Mouse (Mus musculus): Measurements from ENCODE around the gene Smg6. TPM values are rescaled to one million over a fixed set of nuclear protein-coding genes. Genes with fewer than 3 reads are reported as not detected.

The Smg6 gene
- total and polyA plus RNA-seq, 2 experiments from 2014 or later: 9.6 to 25.8 TPM

GRCm38 (mm10) chr11:74895980-74896900 is 29.4 kb upstream of the Smg6 start:
- Histone ChIP-seq H3K4me3 (ENCODE audit: low read depth, low read length) (peak overlapping the region; percentile 78), H3K27me3 (ENCODE audit: insufficient read depth, low read length) (no peaks in the 10 kb centered on the region), H3K9ac (peak overlapping the region; percentile 82), H3K4me2 (ENCODE audit: low read depth) (peak overlapping the region; percentile 77), H3K9me3 (ENCODE audit: low read length) (no peaks in the 10 kb centered on the region), H3K36me3 (ENCODE audit: insufficient read depth) (peaks cover 19% of the 10 kb centered on the region), H3K4me1 (ENCODE audit: insufficient read depth) (0 out of 2 replicates have a peak, but pooled peaks cover 13% of the 10 kb centered on the region), H3K27ac (ENCODE audit: low read depth, low read length) (peak overlapping the region; percentile 91)
- ATAC-seq (peak; percentile 38), DNase-seq (peak; percentile 60)
- TF ChIP-seq CTCF (IDR thresholded peaks at IDR 0.05; ENCODE audit: low read depth): peak; percentile 46
- WGBS: 6% methylated on average over 53 of the region's 55 CpGs

GRCm38 (mm10) chr11:74896901-74897677 is 28.5 kb upstream of the Smg6 start, which contains the start of gene Sgsm2:
Gene Sgsm2, minus strand, starts transcription at chr11:74897060.
- ATAC-seq: peak; percentile 77
- no peak for TF ChIP-seq CTCF (IDR thresholded peaks at IDR 0.05; ENCODE audit: low read depth)
- DNase-seq: peak; percentile 74
- Histone ChIP-seq H3K9ac (peak within 1 kb of the TSS; percentile 82), H3K4me1 (ENCODE audit: insufficient read depth) (0 out of 2 replicates have a peak, but pooled peaks cover 13% of the 10 kb centered on the region), H3K27ac (ENCODE audit: low read depth, low read length) (peak within 1 kb of the TSS; percentile 91), H3K27me3 (ENCODE audit: insufficient read depth, low read length) (no peaks in the 10 kb centered on the region), H3K9me3 (ENCODE audit: low read length) (no peaks in the 10 kb centered on the region), H3K4me3 (ENCODE audit: low read depth, low read length) (peak within 1 kb of the TSS; percentile 78), H3K4me2 (ENCODE audit: low read depth) (peak within 1 kb of the TSS; percentile 77), H3K36me3 (ENCODE audit: insufficient read depth) (peaks cover 28% of the 10 kb centered on the region)
- WGBS: under 1% methylated on average over 60 of the region's 74 CpGs

GRCm38 (mm10) chr11:74897678-74898516 is 27.7 kb upstream of the Smg6 start, which contains the start of gene Tsr1:
Gene Tsr1, plus strand, starts transcription at chr11:74898071.
- peaks cover 33% of the 10 kb centered on the region for H3K36me3 ChIP-seq (ENCODE audit: insufficient read depth)
- ATAC-seq: peak; percentile 93
- H3K4me3 ChIP-seq (ENCODE audit: low read depth, low read length): peak within 1 kb of the TSS; percentile 78
- peak; percentile 94 for DNase-seq
- peak within 1 kb of the TSS; percentile 77 for H3K4me2 ChIP-seq (ENCODE audit: low read depth)
- 2% methylated on average over 54 of the region's 54 CpGs for WGBS
- peak within 1 kb of the TSS; percentile 82 for H3K9ac ChIP-seq
- 0 out of 2 replicates have a peak, but pooled peaks cover 13% of the 10 kb centered on the region for H3K4me1 ChIP-seq (ENCODE audit: insufficient read depth)
- H3K9me3 ChIP-seq (ENCODE audit: low read length): no peaks in the 10 kb centered on the region
- peak within 1 kb of the TSS; percentile 91 for H3K27ac ChIP-seq (ENCODE audit: low read depth, low read length)
- peak; percentile 39 for TF ChIP-seq CTCF (IDR thresholded peaks at IDR 0.05; ENCODE audit: low read depth)
- H3K27me3 ChIP-seq (ENCODE audit: insufficient read depth, low read length): no peaks in the 10 kb centered on the region

- no peaks in the 10 kb centered on the region for H3K27me3 ChIP-seq (ENCODE audit: insufficient read depth, low read length)
- peak overlapping the region; percentile 78 for H3K4me3 ChIP-seq (ENCODE audit: low read depth, low read length)
- ATAC-seq: no peak
- H3K4me2 ChIP-seq (ENCODE audit: low read depth): peak overlapping the region; percentile 77
- H3K27ac ChIP-seq (ENCODE audit: low read depth, low read length): peak overlapping the region; percentile 91
- no peak for TF ChIP-seq CTCF (IDR thresholded peaks at IDR 0.05; ENCODE audit: low read depth)
- peaks cover 39% of the 10 kb centered on the region for H3K36me3 ChIP-seq (ENCODE audit: insufficient read depth)
- H3K4me1 ChIP-seq (ENCODE audit: insufficient read depth): 0 out of 2 replicates have a peak, but pooled peaks cover 13% of the 10 kb centered on the region
- H3K9ac ChIP-seq: peak overlapping the region; percentile 82
- no peak for DNase-seq
- H3K9me3 ChIP-seq (ENCODE audit: low read length): no peaks in the 10 kb centered on the region
- WGBS: under 1% methylated on average over 7 of the region's 7 CpGs
These were observed 27.2 kb upstream of the Smg6 start for GRCm38 (mm10) chr11:74898517-74898827.

GRCm38 (mm10) chr11:74901555-74901954 is 24.1 kb upstream of the Smg6 start:
- ATAC-seq (no peak), DNase-seq (no peak)
- Histone ChIP-seq H3K36me3 (ENCODE audit: insufficient read depth) (peaks cover 69% of the 10 kb centered on the region), H3K4me1 (ENCODE audit: insufficient read depth) (no peaks in the 10 kb centered on the region), H3K27me3 (ENCODE audit: insufficient read depth, low read length) (no peaks in the 10 kb centered on the region), H3K9ac (no peak overlapping the region), H3K4me3 (ENCODE audit: low read depth, low read length) (no peak overlapping the region), H3K27ac (ENCODE audit: low read depth, low read length) (no peak overlapping the region), H3K9me3 (ENCODE audit: low read length) (no peaks in the 10 kb centered on the region), H3K4me2 (ENCODE audit: low read depth) (no peak overlapping the region)
- 90% methylated on average over 6 of the region's 6 CpGs for WGBS
- TF ChIP-seq CTCF (IDR thresholded peaks at IDR 0.05; ENCODE audit: low read depth): no peak

- peaks cover 77% of the 10 kb centered on the region for H3K36me3 ChIP-seq (ENCODE audit: insufficient read depth)
- WGBS: 92% methylated on average over 5 of the region's 5 CpGs
- H3K4me2 ChIP-seq (ENCODE audit: low read depth): no peak overlapping the region
- no peak for TF ChIP-seq CTCF (IDR thresholded peaks at IDR 0.05; ENCODE audit: low read depth)
- no peak overlapping the region for H3K4me3 ChIP-seq (ENCODE audit: low read depth, low read length)
- ATAC-seq (no peak), DNase-seq (no peak)
- H3K27me3 ChIP-seq (ENCODE audit: insufficient read depth, low read length): no peaks in the 10 kb centered on the region
- no peaks in the 10 kb centered on the region for H3K9me3 ChIP-seq (ENCODE audit: low read length)
- H3K4me1 ChIP-seq (ENCODE audit: insufficient read depth): no peaks in the 10 kb centered on the region
- H3K9ac ChIP-seq: no peak overlapping the region
- no peak overlapping the region for H3K27ac ChIP-seq (ENCODE audit: low read depth, low read length)
These were observed 23.2 kb upstream of the Smg6 start for GRCm38 (mm10) chr11:74902416-74902815.
